Mouse (Mus musculus): ENCODE measurements around the gene Nkx1-2.
A peak's percentile ranks its signal among the peaks of the same experiment; 100 is the strongest.

Nkx1-2 gene

GRCm38 (mm10) chr7:132604720-132605119, 5.3 kb upstream of the Nkx1-2 start:
- DNase-seq (ENCODE audit: low spot score) = no peak

GRCm38 (mm10) chr7:132600926-132601325, 1.5 kb upstream of the Nkx1-2 start:
- no peak for DNase-seq (ENCODE audit: low spot score)

GRCm38 (mm10) chr7:132600026-132600425, 589 bp upstream of the Nkx1-2 start:
- no peak for DNase-seq (ENCODE audit: low spot score)

GRCm38 (mm10) chr7:132597251-132598041, 2.0 kb downstream of the Nkx1-2 start:
- DNase-seq (ENCODE audit: low spot score) = no peak

GRCm38 (mm10) chr7:132596557-132597250, 2.7 kb downstream of the Nkx1-2 start:
- DNase-seq (ENCODE audit: low spot score) = no peak

- DNase-seq (ENCODE audit: low spot score) = no peak
Observed at GRCm38 (mm10) chr7:132595787-132596186, 3.6 kb downstream of the Nkx1-2 start.

GRCm38 (mm10) chr7:132594325-132594724, 5.1 kb downstream of the Nkx1-2 start:
- DNase-seq (ENCODE audit: low spot score) = no peak

GRCm38 (mm10) chr7:132593762-132594161, 5.7 kb downstream of the Nkx1-2 start:
- DNase-seq (ENCODE audit: low spot score) = no peak

- no peak for DNase-seq (ENCODE audit: low spot score)
Observed at GRCm38 (mm10) chr7:132589610-132590009, 9.8 kb downstream of the Nkx1-2 start.

GRCm38 (mm10) chr7:132587167-132587566, 12.3 kb downstream of the Nkx1-2 start:
- no peak for DNase-seq (ENCODE audit: low spot score)

- no peak for DNase-seq (ENCODE audit: low spot score)
Observed at GRCm38 (mm10) chr7:132585695-132586491, 13.5 kb downstream of the Nkx1-2 start.

GRCm38 (mm10) chr7:132581441-132581840, 18.0 kb downstream of the Nkx1-2 start:
- no peak for DNase-seq (ENCODE audit: low spot score)

- DNase-seq (ENCODE audit: low spot score) = no peak
Observed at GRCm38 (mm10) chr7:132580511-132580910, 18.9 kb downstream of the Nkx1-2 start.

- DNase-seq (ENCODE audit: low spot score) = no peak
Observed at GRCm38 (mm10) chr7:132576891-132577290, 22.5 kb downstream of the Nkx1-2 start.

- DNase-seq (ENCODE audit: low spot score) = peak; percentile 85
Observed at GRCm38 (mm10) chr7:132576116-132576650, 23.3 kb downstream of the Nkx1-2 start, which contains the start of gene Oat. TSS of gene Oat (minus strand) at chr7:132576398.

GRCm38 (mm10) chr7:132575623-132576022, 23.8 kb downstream of the Nkx1-2 start:
- no peak for DNase-seq (ENCODE audit: low spot score)

- DNase-seq (ENCODE audit: low spot score) = no peak
Observed at GRCm38 (mm10) chr7:132574646-132575045, 24.8 kb downstream of the Nkx1-2 start.

- DNase-seq (ENCODE audit: low spot score) = no peak
Observed at GRCm38 (mm10) chr7:132573205-132573604, 26.2 kb downstream of the Nkx1-2 start.

GRCm38 (mm10) chr7:132572738-132573137, 26.7 kb downstream of the Nkx1-2 start:
- DNase-seq (ENCODE audit: low spot score) = no peak

GRCm38 (mm10) chr7:132571481-132571880, 28.0 kb downstream of the Nkx1-2 start:
- no peak for DNase-seq (ENCODE audit: low spot score)

- no peak for DNase-seq (ENCODE audit: low spot score)
Observed at GRCm38 (mm10) chr7:132570071-132570470, 29.4 kb downstream of the Nkx1-2 start.

- DNase-seq (ENCODE audit: low spot score) = no peak
Observed at GRCm38 (mm10) chr7:132568817-132569216, 30.6 kb downstream of the Nkx1-2 start.

Data from ovary, postnatal 10 days (tissue).